Mouse (Mus musculus) thymus, postnatal 14 days (tissue): ENCODE data around the gene Tcerg1l.

ENCODE experiments used
- DNase-seq: peaks from one replicate; pipeline ENCODE4 v3.0.0; 2021

Gene Tcerg1l

GRCm38 (mm10) chr7:138215177-138215830 lies 182.2 kb downstream of the Tcerg1l start:
- DNase-seq = no peak

- no peak for DNase-seq
These were observed 182.8 kb downstream of the Tcerg1l start for GRCm38 (mm10) chr7:138214710-138215109.

DNA sequence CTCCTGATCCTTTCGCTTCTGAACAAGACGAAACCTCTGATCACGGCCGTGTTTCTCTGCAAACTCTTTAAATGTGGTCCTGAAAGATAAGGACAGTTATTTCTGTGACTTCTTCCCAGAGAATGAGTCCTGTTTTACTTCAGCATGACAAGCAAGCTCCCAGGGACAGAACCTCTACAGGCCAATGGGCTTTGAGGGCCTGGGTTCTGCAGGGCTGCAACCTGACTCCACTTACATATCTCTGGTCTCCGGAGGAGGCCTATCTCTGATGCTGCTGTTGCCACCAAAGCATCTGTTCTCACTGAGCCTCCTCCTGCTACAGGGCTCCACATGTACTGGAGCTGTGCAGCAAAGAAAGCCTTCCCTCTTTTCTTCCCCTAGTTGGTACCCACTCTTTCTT lies 187.8 kb downstream of the Tcerg1l start:
- DNase-seq = no peak

- no peak for DNase-seq
These were observed 192.4 kb downstream of the Tcerg1l start for GRCm38 (mm10) chr7:138205124-138205523.

DNA sequence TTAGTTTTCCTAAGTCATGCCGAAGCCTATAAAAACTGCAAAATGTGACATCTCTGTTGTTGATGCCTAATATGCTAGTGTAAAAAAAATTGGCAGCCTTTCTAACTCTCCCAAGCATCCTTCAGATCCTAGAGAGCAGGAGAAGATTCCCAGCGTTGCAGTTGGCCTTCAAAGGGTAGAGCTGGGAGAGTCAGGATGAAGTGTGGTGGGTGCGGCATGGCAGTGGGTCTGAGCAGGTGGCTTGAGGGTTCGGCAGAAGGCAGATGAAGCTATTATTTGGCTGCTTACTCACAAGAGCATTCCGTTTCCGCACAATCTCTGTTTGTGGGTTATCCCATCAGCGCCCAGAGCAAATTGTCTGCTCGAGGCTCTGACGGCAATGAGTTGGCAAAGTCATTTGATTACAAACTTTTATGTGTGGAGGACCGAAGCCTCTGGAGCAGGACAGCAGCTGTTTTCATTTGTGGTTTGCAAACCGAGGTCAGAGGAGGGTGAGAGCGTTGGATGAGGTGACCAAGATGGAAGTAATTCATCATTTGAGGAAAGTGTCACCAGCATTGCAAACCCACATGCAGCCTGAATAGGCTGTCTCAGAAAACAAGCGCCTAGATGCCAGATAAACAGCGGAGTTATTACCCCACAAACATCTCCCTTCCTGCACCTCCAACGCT lies 195.2 kb downstream of the Tcerg1l start:
- no peak for DNase-seq

GRCm38 (mm10) chr7:138199333-138200058 lies 198.0 kb downstream of the Tcerg1l start:
- no peak for DNase-seq

GRCm38 (mm10) chr7:138196139-138196538 lies 201.4 kb downstream of the Tcerg1l start:
- no peak for DNase-seq

GRCm38 (mm10) chr7:138184197-138184596 lies 213.3 kb downstream of the Tcerg1l start:
- DNase-seq = no peak

DNA sequence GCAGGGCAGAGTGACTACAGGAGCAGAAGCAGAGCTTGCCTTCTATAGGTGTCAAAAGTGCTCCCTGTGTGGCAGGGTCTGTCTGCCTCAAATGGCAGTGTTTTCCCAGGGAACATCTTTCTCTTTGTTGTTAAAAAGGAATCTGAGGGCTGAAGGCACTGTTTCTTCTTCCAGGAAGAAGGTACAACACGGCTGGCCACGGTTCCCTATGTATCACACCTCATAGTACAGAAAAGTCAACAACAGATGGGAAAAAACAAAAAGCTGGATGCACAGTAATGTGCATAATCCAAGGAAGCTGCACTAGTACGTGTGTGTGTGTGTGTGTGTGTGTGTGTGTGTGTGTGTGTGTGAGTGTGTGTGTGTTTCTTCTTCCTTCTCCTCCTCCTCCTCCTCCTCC lies 215.3 kb downstream of the Tcerg1l start:
- DNase-seq = no peak

DNA sequence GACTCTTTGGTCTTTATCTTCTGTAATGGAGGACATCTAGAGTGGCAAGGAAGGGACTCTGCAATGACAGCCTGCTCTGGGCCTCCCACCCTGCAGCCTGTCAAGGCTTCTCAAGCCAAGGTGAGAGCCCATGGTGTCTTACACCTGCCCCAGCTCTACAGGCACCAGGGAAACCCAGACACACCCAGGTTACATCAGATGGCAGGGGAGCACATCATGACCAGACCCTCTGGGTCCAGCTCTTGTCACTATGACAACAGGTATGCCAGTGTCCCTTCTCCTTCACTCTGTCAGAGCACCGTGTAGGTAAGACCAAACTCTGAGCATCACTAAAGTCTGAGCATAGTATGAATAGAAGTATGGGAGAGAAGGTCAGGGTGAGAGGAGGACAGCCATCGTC lies 218.9 kb downstream of the Tcerg1l start:
- no peak for DNase-seq

- DNase-seq = no peak
These were observed 221.5 kb downstream of the Tcerg1l start for GRCm38 (mm10) chr7:138176026-138176425.

GRCm38 (mm10) chr7:138170389-138170788 lies 227.1 kb downstream of the Tcerg1l start:
- no peak for DNase-seq
